Mouse (Mus musculus) heart, embryonic 14.5 days (tissue): ENCODE measurements around the gene Gm11096. TPM values are rescaled to one million over a fixed set of nuclear protein-coding genes. Genes with fewer than 3 reads are reported as not detected.

Source experiments
- ATAC-seq: fragments of 200-750 bp; cut with Nextera tagmentation; 2 replicates; pipeline ENCODE4 v1.8.0; 2017; ENCODE audit warnings: low read depth, moderate TSS enrichment; ENCODE audit not compliant: insufficient number of reproducible peaks, insufficient read depth, low FRiP score
- H3K27ac ChIP-seq, 2 experiments: fragments of 200-500 bp in 1 of 2; fragments of 300-500 bp in 1 of 2; sonication (generic) in 1 of 2; replicated peaks in 1 of 2; 2 replicates each; pipeline ENCODE4 v1.5.1; 2012 to 2014; ENCODE audit warnings: low read depth in 2 of 2, low read length in 2 of 2, control low read depth in 1 of 2, mild to moderate bottlenecking in 1 of 2, mixed read lengths in 1 of 2; ENCODE audit not compliant: control insufficient read depth in 1 of 2, insufficient read depth in 1 of 2
- H3K27me3 ChIP-seq: fragments of 300-500 bp; sonication (generic); 2 replicates; pipeline ENCODE4 v1.6.1; 2014; ENCODE audit warnings: mild to moderate bottlenecking, low read length, control low read depth; ENCODE audit not compliant: control insufficient read depth, insufficient read depth
- H3K36me3 ChIP-seq: fragments of 300-500 bp; sonication (generic); 2 replicates; pipeline ENCODE4 v1.6.1; 2014; ENCODE audit warnings: mild to moderate bottlenecking, control low read depth, low read length, mixed read lengths; ENCODE audit not compliant: control insufficient read depth, insufficient read depth
- H3K4me1 ChIP-seq, 2 experiments: fragments of 200-500 bp in 1 of 2; fragments of 300-500 bp in 1 of 2; sonication (generic) in 1 of 2; 2 replicates each; pipeline ENCODE4 v1.6.1; 2012 to 2014; ENCODE audit warnings: low read length in 2 of 2, control low read depth in 1 of 2, mixed read lengths in 1 of 2; ENCODE audit not compliant: control insufficient read depth in 2 of 2, insufficient read depth in 2 of 2
- H3K4me2 ChIP-seq: fragments of 300-500 bp; sonication (generic); 2 replicates; pipeline ENCODE4 v1.6.1; 2014; ENCODE audit warnings: mild to moderate bottlenecking, low read length
- H3K4me3 ChIP-seq, 2 experiments: fragments of 200-500 bp in 1 of 2; fragments of 300-500 bp in 1 of 2; sonication (generic) in 1 of 2; 2 replicates each; pipeline ENCODE4 v1.5.1; 2012 to 2014; ENCODE audit warnings: low read length in 2 of 2, mild to moderate bottlenecking in 2 of 2, control low read depth in 1 of 2, low read depth in 1 of 2, moderate library complexity in 1 of 2; ENCODE audit not compliant: control insufficient read depth in 1 of 2, insufficient read depth in 1 of 2
- H3K9ac ChIP-seq: fragments of 300-500 bp; sonication (generic); 2 replicates; pipeline ENCODE4 v1.6.1; 2014; ENCODE audit warnings: mild to moderate bottlenecking, low read length
- H3K9me3 ChIP-seq: fragments of 300-500 bp; sonication (generic); 2 replicates; pipeline ENCODE4 v1.6.1; 2016; ENCODE audit warnings: low read length, control low read depth; ENCODE audit not compliant: control insufficient read depth
- WGBS: fragments of 180-500 bp; shearing (Covaris S2); extraction: QIAGEN DNeasy Blood & Tissue Kit; methylation state at CpG from one replicate; pipeline ENCODE4 v1.1.7; 2014; 5-methylcytosine and 5-hydroxymethylcytosine counted together
- polyA plus RNA-seq: library from polyadenylated mRNA; unstranded; fragments of >200 nt; fragmentation: Nextera tagmentation; extraction: Ambion mirVana; gene quantifications from 2 replicates; pipeline ENCODE4 v1.2.1, GENCODE M21; 2014

Gm11096 gene
- polyA plus RNA-seq, 1 experiment from 2014 or later = not detected

DNA sequence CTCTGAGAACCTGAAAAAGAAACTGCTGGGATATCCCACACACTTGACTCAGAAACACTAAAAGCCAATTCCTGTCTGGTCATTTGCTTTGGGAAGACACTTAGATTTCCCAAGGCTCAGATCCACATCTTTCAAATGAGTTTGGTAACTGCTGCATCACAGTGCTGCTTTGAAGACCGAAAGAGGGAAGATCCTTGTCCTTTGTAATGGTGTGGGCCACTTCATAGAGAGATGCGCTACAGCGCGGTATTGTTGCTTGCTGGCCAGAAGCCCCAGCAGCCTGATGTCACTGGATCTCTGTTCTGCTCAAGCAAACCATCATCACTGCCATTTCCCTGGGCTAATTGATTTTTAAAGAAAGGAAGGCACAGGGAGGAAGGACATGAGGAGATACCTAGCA lies 28.8 kb upstream of the Gm11096 start:
- Histone ChIP-seq H3K9me3 (no peaks in the 10 kb centered on the region), H3K27ac (0 out of 4 replicates have a peak overlapping the region, but pooled peaks of 1 of the 2 experiments have one; percentile 16), H3K4me3 (no peak overlapping the region), H3K4me1 (peaks cover 2 to 5% of the 10 kb centered on the region in 2 experiments; a peak in 2 of 4 replicates), H3K4me2 (no peak overlapping the region), H3K27me3 (no peaks in the 10 kb centered on the region), H3K36me3 (peaks cover 90% of the 10 kb centered on the region), H3K9ac (no peak overlapping the region)
- WGBS = 78% methylated on average over 4 of the region's 4 CpGs
- ATAC-seq = no peak

DNA sequence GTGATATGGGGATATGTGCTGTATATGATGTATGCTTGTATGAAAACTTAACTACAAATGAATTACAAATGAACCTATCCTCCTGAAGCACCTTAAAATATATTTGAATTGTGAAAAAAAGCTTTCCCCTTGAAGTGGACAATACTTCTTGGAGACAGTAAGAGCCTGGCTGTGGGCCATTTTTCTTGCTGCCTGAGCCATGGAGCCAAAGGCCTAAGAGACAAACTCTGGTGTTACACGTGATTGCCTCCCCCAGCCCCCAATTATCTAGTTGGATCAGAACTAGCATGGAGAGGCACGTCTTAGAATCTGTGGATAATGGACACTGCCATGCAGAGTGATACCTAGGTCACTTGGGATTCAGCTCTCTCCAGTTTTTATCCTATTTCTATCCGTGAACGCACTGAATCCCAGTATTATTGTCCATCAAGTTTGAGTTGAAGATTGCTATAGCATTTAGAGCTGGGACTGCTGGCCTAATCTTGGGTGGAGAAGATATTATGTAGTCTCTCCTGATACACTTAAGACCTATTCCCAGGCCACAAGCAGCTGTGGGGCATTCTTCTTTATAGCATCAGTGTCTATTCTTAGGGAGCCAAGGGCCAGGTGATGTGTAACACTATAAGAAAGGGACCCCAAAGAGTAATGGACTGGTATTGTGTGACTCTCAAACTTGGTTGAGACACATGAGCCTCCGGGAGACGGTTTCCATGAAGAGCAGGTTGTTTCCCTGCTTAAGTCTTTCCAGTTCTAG lies 25.0 kb upstream of the Gm11096 start:
- no peak overlapping the region for H3K4me3 ChIP-seq
- peaks cover 92% of the 10 kb centered on the region for H3K36me3 ChIP-seq
- no peak overlapping the region for H3K27ac ChIP-seq
- H3K4me2 ChIP-seq = no peak overlapping the region
- no peak for ATAC-seq
- H3K9ac ChIP-seq = no peak overlapping the region
- H3K9me3 ChIP-seq = no peaks in the 10 kb centered on the region
- H3K27me3 ChIP-seq = no peaks in the 10 kb centered on the region
- 82% methylated on average over 6 of the region's 6 CpGs for WGBS
- H3K4me1 ChIP-seq = peaks cover 2 to 15% of the 10 kb centered on the region in 2 experiments; a peak in 3 of 4 replicates

DNA sequence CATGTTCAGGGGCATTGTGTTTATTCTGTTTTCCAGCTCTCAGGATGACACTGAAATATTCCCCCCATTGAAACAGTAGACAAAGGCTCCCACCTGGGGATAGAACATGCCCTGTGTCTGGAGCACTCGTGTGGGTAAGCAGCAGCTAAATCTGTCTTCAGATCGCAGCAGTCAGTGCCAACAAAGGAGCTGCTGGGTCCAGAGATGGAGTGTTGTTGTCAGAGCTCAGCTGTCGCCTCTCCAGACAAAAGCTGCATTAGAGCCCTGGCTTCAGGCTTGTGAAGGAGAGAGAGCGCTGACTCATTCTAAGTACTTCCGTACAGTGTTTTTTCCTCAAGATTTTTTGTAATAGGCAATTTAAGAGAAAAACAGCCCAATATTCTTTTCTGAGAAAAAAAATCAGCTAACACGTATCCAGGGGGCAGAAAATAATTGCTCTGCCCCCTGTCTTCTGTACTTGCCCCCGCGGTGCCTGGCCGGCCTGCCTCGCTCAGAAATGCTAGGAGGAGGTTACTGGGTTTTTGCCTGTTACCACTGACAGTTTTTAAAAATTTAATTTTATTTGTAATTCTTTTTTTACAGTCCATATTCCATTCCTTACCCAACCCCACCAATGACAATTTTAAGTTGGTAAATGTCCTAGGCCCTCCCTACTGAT lies 21.6 kb upstream of the Gm11096 start:
- Histone ChIP-seq H3K4me1 (peaks cover 2 to 10% of the 10 kb centered on the region in 2 experiments; a peak in 2 of 4 replicates), H3K9me3 (no peaks in the 10 kb centered on the region), H3K27ac (peak overlapping the region in 1 of 2 experiments; percentile 45; a peak in 1 of 4 replicates), H3K36me3 (peaks cover 90% of the 10 kb centered on the region), H3K27me3 (no peaks in the 10 kb centered on the region), H3K9ac (no peak overlapping the region), H3K4me3 (no peak overlapping the region), H3K4me2 (no peak overlapping the region)
- WGBS = 66% methylated on average over 10 of the region's 10 CpGs
- peak; percentile 38; the same call in 1 of the 2 replicates for ATAC-seq

DNA sequence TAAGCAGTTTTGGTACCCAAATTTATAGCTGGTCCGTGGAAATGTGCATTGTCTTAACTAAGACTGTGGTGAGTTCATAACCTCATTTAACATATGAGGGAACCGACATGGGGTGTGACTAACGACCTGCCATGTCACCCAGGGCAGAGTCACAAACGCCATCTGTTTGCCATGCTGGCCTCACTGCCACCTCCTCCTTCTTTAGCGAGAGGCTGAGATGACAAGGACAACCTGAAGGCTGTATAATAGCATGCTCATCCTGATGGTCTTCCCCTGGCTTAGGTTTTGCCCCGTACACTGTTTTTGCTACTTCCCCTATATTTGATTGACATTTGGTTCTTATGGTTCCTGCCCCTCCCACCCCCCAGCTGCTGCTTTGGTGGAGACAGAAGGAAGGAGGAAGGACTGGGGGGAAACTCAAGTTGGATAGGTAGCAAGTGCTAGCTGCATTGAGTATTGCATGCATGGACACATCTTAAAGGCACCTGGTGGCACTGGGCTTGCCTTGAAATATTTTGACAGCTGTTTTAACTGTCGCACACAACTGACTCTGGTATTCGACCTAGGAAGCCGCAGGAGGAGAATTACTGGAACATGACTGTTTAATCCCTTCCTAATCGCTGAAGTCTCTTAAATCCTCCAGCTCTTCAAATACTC lies 17.2 kb upstream of the Gm11096 start:
- H3K27ac ChIP-seq = no peak overlapping the region
- no peaks in the 10 kb centered on the region for H3K9me3 ChIP-seq
- no peak overlapping the region for H3K4me3 ChIP-seq
- H3K27me3 ChIP-seq = no peaks in the 10 kb centered on the region
- no peak overlapping the region for H3K4me2 ChIP-seq
- H3K9ac ChIP-seq = no peak overlapping the region
- WGBS = 64% methylated on average over 10 of the region's 10 CpGs
- H3K4me1 ChIP-seq = peaks cover 2 to 10% of the 10 kb centered on the region in 2 experiments; a peak in 2 of 4 replicates
- H3K36me3 ChIP-seq = peaks cover 90% of the 10 kb centered on the region
- no peak for ATAC-seq

DNA sequence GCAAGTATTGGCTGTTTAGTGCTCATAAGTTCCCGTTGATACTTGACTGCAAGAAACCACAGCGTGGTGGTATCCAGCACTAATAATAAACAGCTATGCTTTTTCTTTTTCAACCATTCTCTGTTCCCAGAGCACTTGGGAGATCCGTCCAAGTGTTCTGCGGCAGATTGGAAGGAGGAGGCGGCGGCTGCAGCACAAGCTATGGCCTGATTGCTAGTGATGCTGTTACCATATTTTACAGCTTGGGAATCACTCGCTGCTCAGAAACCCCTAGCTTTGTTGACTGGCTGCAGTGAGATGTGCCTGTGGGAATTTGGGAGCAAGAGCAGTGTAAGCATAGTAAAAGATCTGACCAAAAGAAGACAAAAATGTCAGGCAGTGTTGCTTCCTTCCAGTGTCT lies 14.3 kb upstream of the Gm11096 start:
- no peak overlapping the region for H3K4me2 ChIP-seq
- no peak overlapping the region for H3K4me3 ChIP-seq
- peaks cover 86% of the 10 kb centered on the region for H3K36me3 ChIP-seq
- H3K27ac ChIP-seq = no peak overlapping the region
- WGBS = 83% methylated on average over 7 of the region's 7 CpGs
- H3K9ac ChIP-seq = no peak overlapping the region
- 0 out of 4 replicates have a peak, but pooled peaks cover 0 to 3% of the 10 kb centered on the region in 2 experiments for H3K4me1 ChIP-seq
- no peak for ATAC-seq
- no peaks in the 10 kb centered on the region for H3K27me3 ChIP-seq
- no peaks in the 10 kb centered on the region for H3K9me3 ChIP-seq

DNA sequence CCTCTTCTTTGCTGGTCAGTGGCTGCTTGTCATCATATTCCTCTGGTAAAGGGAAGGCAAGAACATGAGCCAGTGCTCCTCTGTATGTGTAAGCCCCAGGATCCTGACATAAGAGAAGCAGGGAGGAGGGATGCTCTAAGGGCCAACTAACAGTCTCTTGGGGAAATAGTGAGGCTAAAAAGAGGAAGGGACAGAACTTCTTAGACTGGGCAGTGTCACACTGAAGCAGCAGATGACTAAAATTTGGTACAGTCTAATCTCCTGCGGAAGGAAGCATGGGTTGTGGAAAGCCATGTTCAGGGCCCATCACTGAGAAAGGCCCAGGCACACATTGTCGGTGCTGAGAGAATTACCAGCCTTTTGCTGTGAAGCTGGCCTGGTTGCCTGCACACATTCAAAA lies 8.8 kb upstream of the Gm11096 start:
- Histone ChIP-seq H3K4me3 (no peak overlapping the region), H3K27me3 (no peaks in the 10 kb centered on the region), H3K4me1 (peaks cover 0 to 3% of the 10 kb centered on the region in 2 experiments; a peak in 1 of 4 replicates), H3K9me3 (no peaks in the 10 kb centered on the region), H3K9ac (no peak overlapping the region), H3K36me3 (peaks cover 92% of the 10 kb centered on the region), H3K4me2 (no peak overlapping the region), H3K27ac (0 out of 4 replicates have a peak overlapping the region, but pooled peaks of 1 of the 2 experiments have one; percentile 19)
- WGBS = 67% methylated on average over 2 of the region's 2 CpGs
- ATAC-seq = no peak

DNA sequence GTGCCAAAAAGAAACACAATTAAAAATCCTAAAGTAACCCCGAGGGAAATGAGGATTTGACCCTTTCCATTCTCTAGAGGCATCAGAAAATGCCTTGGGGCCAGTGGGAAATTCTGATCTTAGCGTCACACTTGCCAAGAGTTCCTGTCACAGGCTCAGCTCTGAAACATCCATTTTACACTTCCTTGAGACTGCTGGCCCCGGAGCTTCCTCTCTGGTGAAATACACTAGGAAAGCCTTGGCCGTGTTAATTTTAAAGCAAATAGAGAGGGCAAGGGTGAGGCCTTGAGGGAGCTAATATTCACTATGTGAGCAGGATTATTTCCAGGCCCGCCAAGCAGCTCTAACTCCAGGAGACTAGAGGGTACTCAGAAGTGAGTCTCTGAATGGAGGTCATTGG lies 8.4 kb upstream of the Gm11096 start:
- no peak overlapping the region for H3K9ac ChIP-seq
- H3K27ac ChIP-seq = peak overlapping the region in 1 of 2 experiments; percentile 60; a peak in 2 of 4 replicates
- H3K4me1 ChIP-seq = peaks cover 0 to 3% of the 10 kb centered on the region in 2 experiments; a peak in 2 of 4 replicates
- H3K27me3 ChIP-seq = no peaks in the 10 kb centered on the region
- ATAC-seq = no peak
- no peak overlapping the region for H3K4me3 ChIP-seq
- H3K36me3 ChIP-seq = peaks cover 92% of the 10 kb centered on the region
- H3K4me2 ChIP-seq = no peak overlapping the region
- 52% methylated on average over 5 of the region's 5 CpGs for WGBS
- no peaks in the 10 kb centered on the region for H3K9me3 ChIP-seq
